Mouse (Mus musculus) mouse trophoblast stem cell (cell line): ENCODE measurements around the gene Actr5.

Experiments
- in situ Hi-C, 2 experiments: fragments of 300-500 bp; cut with MseI, MboI; formaldehyde crosslinking; loops; 2 replicates in 1 of 2; 3 replicates in 1 of 2; pipeline ENCODE4 v1.15.1; 2025

Gene Actr5

DNA sequence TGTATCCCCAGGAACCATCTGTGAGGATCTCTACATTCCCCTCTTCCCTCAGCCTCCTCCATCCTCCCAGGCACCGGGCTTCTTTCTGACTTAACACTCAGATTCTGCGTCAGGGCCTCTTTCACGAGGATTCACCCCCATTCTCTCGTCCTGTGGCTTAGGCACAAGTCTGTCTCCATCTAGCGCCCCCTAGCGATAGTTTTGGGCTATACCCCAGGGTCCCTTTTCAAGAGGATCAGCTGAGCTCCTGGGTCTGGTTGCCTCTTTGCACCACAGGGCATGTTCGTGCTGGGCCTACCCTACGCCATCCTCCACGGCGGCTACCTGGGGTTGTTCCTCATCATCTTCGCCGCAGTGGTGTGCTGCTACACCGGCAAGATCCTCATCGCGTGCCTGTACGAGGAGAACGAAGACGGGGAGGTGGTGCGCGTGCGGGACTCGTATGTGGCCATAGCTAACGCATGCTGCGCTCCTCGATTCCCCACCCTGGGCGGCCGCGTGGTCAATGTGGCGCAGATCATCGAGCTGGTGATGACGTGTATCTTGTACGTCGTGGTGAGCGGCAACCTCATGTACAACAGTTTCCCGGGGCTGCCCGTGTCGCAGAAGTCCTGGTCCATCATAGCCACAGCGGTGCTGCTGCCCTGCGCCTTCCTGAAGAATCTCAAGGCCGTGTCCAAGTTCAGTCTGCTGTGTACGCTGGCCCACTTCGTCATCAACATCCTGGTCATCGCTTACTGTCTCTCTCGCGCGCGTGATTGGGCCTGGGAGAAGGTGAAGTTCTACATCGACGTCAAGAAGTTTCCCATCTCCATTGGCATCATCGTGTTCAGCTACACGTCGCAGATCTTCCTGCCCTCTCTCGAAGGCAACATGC, 10.9 kb upstream of the Actr5 start:
- in situ Hi-C loops, result no loop called here

DNA sequence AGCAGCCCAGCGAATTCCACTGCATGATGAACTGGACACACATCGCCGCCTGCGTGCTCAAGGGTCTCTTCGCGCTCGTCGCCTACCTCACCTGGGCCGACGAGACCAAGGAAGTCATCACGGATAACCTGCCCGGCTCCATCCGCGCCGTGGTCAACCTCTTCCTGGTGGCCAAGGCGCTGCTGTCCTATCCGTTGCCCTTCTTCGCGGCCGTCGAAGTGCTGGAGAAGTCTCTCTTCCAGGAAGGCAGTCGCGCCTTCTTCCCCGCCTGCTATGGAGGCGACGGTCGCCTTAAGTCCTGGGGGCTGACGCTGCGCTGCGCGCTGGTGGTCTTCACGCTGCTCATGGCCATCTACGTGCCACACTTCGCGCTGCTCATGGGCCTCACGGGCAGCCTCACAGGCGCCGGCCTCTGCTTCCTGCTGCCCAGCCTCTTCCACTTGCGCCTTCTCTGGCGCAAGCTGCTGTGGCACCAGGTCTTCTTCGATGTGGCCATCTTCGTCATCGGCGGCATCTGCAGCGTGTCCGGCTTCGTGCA, 10.2 kb upstream of the Actr5 start:
- in situ Hi-C loops, result no loop called here

GRCm38 (mm10) chr2:158615161-158615680, 9.5 kb upstream of the Actr5 start:
- in situ Hi-C loops, result no loop called here

DNA sequence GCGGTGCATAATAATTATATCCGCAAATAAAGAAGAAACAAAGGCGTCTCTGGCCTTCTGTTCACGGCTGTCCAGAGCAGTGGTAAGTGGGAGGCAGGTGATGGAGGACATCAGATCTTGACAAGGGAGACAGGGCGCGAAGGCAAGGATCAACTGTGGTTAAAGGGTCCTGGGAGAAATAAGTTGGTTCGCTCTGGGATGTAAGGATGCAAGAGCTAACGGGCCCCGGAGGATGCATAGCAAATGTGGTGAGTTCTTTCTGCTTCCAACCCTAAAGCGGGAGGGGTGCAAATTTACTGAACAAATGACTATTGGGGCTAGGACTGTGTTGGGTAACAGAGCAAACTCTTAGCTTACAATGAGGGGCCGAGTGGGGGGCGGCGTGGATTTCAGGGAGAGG, 9.0 kb upstream of the Actr5 start:
- in situ Hi-C loops, result no loop called here

GRCm38 (mm10) chr2:158616296-158616695, 8.4 kb upstream of the Actr5 start:
- in situ Hi-C loops, result no loop called here

DNA sequence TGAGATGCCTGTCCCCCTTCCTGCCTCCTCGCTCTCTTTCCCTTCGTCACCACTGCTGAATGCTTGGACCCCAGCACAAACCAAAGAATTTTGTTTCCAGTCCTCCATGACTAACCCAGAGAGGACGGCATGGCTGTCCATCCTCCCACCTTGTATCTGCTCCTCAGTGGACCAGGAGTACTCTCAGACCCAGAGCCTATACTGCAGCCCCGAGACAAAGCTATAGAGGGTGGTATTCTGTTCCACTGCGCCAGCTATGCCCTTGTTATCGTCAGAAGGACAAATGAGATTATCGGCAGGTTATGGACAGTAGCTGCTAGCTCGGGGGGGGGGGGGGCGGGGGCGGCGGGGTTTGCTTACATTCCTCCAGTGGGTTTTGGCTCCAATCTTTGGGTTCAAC, 7.9 kb upstream of the Actr5 start:
- in situ Hi-C loops, result no loop called here

DNA sequence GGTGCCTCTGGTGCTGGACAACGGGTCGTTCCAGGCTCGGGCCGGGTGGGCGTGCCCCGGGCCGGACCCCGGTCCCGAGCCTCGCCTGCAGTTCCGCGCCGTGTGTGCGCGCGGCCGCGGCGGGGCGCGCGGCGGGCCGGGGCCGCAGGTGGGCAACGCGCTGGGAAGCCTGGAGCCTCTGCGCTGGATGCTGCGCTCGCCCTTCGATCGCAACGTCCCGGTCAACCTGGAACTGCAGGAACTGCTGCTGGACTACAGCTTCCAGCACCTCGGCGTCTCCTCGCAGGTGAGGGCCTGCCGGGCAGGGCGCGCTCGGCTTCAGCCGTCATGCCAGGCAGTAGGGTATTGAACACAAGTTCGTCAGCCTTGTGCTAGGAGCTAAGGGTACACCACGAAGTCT, 543 bp downstream of the Actr5 start:
- in situ Hi-C loops, result loop anchor here in 1 of 2 experiments (5.0 kb wide), 1 partner anchor 78 kb away; no protein-coding TSS in a partner anchor

- in situ Hi-C loops, result loop anchor here in 1 of 2 experiments (5.0 kb wide), 1 partner anchor 78 kb away; no protein-coding TSS in a partner anchor
These were observed 1.0 kb downstream of the Actr5 start for GRCm38 (mm10) chr2:158625697-158626096.

DNA sequence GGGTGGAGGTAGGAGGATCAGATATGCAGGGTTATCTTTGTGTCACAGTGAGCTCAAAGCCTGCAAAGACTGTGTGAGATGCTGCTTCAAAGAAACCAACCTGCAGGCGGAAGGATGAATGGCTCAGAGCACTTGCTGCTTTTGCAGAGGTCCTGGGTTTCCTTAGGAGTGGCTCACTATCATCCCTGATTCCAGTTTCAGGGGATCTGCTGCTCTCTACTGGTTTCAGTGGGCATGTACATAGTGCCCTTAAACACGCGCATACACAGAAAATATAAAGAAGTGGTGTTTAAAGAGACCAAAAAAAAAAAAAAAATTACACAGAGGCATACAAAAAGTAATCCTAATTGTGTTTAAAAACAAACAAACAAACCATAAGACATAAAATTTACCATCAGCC, 4.2 kb downstream of the Actr5 start:
- in situ Hi-C loops, result loop anchor here in 1 of 2 experiments (5.0 kb wide), 1 partner anchor 82 kb away; no protein-coding TSS in a partner anchor

DNA sequence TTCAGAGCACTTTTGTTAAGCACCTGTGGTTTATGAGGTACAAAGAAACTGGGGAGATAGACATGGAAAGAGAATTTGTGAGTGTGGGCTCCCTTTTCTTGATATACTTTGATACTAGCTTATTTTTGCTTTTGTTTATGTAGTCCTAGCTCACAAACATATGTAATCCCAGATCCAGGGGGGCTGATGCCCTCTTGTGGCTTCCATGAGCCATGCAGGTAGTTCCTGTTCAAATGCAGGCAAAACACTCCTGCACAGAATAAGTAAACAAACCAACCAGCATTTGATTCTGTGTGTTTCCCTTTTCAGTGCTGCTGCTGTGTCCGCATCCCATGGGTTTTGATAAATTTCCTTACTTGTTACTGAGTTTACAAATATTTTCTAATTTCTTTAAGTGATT, 4.7 kb downstream of the Actr5 start:
- in situ Hi-C loops, result loop anchor here in 1 of 2 experiments (5.0 kb wide), 1 partner anchor 82 kb away; no protein-coding TSS in a partner anchor

DNA sequence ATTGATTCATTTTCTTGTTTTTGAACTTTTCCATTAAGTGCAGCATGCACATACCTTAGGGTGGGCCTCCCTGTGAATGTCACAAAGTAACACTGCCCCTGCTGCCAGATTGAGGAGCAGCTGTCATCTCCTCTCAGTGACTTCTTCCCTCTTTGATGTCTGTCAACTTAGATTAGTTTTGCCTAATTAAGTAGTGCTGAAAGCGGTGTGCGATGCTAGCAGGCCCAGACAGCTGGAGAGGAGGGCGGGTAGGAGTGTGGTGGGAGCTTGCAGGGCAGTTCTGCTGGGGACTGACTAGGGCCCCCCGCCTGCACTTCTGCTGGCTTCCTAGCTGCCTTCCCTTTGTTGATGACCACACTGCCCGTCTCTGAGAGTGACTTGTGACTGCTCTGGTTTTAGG, 7.2 kb downstream of the Actr5 start:
- in situ Hi-C loops, result no loop called here

DNA sequence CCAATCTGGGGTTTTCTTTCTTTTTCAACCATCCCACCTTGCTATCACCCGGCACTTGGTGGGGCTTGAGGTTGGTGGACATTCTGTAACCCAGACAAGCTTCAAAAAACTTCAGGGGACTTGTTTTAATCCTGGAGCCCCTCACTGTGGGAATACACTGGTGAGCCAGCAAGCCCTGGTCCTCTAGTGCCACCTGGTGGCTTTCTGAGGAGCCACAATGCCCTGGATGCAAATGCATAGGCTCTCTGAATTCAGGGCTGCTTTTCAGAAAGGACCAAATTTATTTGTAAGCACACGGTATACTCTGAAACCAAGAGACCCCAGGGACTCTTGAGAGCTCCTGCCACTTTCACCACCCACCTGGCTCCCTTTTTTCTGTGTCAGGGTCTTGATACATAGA, 17.2 kb downstream of the Actr5 start:
- in situ Hi-C loops, result no loop called here

- in situ Hi-C loops, result no loop called here
These were observed 17.9 kb downstream of the Actr5 start for GRCm38 (mm10) chr2:158642587-158642986.

DNA sequence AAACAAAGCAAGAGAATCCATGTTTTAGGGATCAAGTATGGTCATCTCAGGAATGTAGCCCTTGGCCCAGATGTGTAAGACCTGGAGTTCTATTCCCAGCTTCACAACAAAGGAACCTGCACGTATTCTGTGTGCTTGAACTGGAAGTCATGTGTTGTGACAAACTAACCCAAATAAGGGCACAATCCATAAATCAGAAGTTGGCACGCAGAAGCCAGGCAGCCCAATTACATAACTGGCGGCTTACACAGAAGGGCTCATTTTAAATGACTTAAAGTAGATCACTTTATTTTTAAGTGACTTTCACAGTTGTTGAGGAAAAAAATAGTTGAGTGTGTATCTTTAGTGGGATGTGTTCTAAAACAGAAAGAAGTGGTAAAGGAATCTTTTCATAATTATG, 19.1 kb downstream of the Actr5 start:
- in situ Hi-C loops, result no loop called here

DNA sequence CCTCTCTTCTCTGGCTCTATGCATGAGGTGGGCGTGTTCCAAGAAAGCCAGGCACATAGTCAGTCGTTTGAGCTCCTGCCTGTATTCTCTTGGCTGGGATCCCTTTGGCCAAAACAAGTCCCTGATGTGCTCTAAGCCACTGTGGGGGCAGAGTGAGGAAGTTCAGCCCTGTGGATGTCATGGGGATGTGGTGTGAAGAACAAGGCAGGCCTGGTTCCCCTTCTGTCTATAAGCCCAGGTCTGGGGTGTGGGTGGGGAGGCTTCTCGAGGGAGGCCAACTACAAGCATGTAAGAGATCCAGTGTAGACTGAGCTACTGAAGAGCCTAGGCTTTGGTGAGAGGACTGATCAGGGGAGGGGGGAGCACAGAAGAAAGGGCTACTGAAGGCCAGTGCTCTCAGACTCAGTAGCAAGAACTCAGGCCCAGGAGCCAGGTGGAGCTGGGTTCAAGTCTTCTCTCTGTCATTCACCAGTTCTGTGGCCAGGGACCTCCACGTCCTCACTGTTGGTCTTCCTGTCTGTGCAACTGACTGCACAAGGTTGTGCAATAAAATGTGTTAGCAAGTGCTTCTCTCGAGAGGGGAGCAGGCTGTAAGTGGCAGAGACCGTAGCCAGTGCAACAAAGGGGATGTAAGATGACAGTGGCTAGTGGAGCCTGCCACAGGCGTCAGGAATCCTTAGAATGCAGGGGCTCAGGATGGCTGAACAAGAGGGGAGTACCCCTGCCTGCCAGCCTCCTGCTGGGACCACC, 26.6 kb downstream of the Actr5 start:
- in situ Hi-C loops, result loop anchor here in 1 of 2 experiments (5.0 kb wide), 1 partner anchor 104 kb away; no protein-coding TSS in a partner anchor

DNA sequence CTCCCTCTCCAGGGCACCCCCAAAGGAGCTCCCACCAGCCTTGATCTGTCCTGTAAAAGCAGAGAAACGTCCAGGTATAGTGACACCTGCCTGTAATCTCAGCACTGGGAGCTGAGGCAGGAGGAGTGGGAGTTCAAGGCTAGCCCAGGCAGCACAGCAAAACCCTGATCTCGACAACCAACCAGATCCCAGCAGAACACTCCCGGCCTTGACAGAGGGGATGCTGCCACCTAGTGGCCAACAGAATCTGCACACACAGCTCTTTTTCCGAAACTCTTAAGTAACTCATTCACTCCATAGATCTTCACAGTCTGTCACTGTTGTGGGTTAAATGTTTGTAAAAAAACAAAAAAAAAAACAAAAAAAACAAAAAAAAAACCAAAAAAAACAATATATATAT, 28.3 kb downstream of the Actr5 start:
- in situ Hi-C loops, result loop anchor here in 1 of 2 experiments (5.0 kb wide), 1 partner anchor 106 kb away; no protein-coding TSS in a partner anchor

GRCm38 (mm10) chr2:158654717-158655116, 30.0 kb downstream of the Actr5 start:
- in situ Hi-C loops, result loop anchor here in 1 of 2 experiments (5.0 kb wide), 1 partner anchor 107 kb away; no protein-coding TSS in a partner anchor

- in situ Hi-C loops, result no loop called here
These were observed 31.1 kb downstream of the Actr5 start for GRCm38 (mm10) chr2:158655806-158656205.

- in situ Hi-C loops, result no loop called here
These were observed 34.1 kb downstream of the Actr5 start for GRCm38 (mm10) chr2:158658822-158659221.

GRCm38 (mm10) chr2:158659346-158659745, 34.7 kb downstream of the Actr5 start:
- in situ Hi-C loops, result no loop called here

DNA sequence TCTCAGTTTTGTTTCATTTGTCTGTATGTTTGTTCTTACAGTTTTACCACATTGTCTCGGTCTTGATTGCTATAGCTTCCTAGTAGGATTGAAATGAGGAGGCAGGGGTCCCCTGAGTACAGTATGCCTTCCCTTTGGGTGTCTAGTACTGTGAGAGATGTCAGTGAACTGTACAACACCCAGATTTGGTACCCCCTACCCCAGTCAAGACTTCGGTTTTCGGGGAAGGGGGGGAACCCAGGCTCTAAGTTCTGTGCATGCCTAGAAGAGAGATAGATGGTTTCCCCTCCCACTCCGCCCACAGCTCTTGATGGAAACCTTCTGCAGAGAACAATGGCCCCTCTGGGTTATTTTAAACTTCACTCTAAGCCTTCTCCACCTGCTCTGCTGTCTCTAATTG, 40.4 kb downstream of the Actr5 start, which contains the start of gene Ppp1r16b:
Ppp1r16b (plus strand) TSS at position 301 of the 400 bp plus-strand sequence.
- in situ Hi-C loops, result no loop called here
